Mouse (Mus musculus) layer of hippocampus, postnatal 10 days (tissue): Measurements from ENCODE around the gene Thtpa. TPM values are rescaled to one million over a fixed set of nuclear protein-coding genes. Genes with fewer than 3 reads are reported as not detected.

Experiments used
- DNase-seq, 2 experiments: peaks; one replicate each; pipeline ENCODE4 v3.0.0; 2021; ENCODE audit warnings: low spot score in 2 of 2
- total RNA-seq, 2 experiments: library from RNA; stranded (reverse); gene quantifications; 2 replicates each; pipeline ENCODE4 v1.2.3; 2021

Thtpa gene
- total RNA-seq, 2 experiments from 2014 or later, result 26.5 to 31.1 TPM

DNA sequence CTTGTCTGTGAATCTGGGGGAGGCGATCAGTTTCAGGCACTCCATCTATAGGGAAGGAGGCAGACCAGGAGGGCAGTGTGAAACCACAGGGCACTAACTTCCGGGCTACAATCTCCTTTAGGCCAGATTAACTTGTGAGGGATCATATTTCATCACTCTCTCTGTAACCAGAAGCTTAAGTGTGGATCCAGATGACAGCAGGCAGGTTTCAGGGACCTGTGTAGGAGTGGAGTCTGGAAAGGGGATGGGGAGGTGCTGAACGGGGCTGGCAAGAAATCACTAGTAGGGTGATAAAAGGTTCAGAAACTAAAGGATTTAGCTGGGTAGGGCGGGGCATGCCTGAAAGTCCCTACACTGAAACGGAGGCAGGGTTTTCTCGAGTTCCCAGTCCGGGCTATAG lies 10.8 kb downstream of the Thtpa start:
- DNase-seq, result no peak

DNA sequence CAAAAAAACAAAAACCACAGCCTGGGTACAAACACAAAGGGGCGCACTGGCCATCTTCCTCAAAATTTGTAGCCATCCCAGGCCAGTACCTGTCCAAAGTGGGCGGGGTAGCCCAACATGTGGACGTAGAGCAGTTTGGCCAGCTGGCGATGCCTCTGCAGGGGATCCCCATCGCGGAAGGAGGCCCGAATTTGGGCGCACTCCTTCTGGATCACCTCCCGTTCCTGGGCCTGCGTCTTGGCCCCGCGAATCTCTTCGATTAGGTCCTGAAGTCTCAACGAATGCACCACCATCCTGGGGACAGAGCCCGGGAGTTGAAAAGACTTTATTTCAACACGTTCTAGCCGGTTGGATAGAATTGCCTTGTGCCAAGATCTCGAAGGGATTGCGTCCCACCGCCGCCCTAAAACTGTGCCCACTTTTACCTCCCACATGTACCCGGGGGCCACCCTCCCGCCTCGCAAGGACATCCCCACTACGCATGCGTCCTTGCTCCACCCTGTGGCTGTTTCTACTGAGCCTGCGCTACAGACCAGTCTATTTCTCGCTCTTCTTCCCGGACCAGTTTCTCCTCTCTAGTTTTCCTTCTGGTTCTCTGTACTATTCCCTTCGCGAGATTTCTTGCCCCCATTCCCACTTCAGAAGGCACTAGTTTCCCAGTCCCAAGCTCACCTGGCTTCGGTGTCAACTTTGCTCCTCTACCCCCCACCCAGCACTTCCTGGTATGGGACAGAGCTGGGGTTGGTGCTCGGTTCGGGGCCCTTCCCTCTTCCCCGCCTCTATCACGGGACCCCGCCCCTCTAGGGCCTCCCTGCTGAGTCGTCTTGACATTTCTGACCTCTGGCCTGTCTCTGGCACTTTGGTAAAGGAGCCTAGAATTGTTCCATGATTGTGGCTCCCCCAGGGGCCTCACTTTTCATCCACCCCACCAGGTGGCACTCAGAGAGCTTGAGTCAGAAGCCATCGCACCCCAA lies 11.5 kb downstream of the Thtpa start, which contains the start of gene Ap1g2:
Gene Ap1g2 (minus strand): TSS at position 758 of the 974 bp plus-strand sequence.
- DNase-seq, result peak; percentile 81 to 89

DNA sequence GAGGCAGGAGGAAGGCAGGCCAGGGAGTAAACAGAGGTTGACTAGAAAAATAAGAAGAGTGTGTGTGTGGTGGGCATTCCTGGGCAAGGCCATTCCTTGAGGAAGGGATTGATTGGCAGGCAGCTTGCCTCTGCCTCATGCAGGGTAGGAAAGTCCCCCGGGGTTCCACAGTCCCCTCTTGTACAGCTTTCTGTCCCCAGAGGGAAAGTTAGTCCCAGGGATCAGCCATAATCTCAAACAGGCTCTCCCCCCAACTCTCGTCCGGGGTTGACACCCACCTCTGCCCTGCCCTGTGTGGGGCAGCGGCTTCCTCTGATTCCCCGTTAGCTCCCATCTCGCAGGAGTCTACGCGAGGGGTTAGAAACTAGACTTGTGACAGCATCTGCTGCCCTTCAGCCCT lies 12.4 kb downstream of the Thtpa start:
- peak in 1 of 2 experiments; percentile 44 for DNase-seq

DNA sequence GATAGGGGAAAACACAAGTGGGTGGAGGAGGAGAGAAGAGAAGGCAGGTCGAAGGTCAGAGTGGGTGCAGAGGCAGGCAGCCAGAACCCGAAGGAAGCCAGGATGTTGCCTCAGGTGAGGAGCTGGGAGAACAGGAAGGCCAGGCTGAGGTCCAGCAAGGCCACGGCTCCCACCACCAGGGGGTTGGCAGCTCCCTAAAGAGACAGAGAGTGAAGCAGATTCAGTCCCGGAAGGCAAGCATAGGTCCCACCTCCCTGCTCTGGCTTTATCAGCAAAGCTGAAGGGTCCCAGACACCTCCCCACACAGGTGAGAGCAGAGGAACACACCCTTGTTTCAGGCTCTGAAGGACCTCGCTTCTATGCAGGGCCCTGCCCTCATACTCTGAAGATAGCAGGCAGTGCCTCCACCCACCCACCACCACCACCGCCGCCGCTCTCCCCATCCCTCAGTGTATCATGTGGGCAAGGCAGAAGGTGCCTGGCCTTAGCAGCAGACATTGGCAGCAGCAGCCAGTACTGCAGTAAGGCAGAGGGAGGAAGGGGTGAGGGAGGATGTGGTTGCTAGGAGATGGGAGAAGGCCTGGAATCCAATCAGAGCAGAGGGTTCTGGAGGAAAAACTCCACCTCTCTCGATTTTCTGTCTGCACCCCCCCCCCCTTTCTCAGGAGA lies 13.8 kb downstream of the Thtpa start:
- peak; percentile 68 to 76 for DNase-seq

DNA sequence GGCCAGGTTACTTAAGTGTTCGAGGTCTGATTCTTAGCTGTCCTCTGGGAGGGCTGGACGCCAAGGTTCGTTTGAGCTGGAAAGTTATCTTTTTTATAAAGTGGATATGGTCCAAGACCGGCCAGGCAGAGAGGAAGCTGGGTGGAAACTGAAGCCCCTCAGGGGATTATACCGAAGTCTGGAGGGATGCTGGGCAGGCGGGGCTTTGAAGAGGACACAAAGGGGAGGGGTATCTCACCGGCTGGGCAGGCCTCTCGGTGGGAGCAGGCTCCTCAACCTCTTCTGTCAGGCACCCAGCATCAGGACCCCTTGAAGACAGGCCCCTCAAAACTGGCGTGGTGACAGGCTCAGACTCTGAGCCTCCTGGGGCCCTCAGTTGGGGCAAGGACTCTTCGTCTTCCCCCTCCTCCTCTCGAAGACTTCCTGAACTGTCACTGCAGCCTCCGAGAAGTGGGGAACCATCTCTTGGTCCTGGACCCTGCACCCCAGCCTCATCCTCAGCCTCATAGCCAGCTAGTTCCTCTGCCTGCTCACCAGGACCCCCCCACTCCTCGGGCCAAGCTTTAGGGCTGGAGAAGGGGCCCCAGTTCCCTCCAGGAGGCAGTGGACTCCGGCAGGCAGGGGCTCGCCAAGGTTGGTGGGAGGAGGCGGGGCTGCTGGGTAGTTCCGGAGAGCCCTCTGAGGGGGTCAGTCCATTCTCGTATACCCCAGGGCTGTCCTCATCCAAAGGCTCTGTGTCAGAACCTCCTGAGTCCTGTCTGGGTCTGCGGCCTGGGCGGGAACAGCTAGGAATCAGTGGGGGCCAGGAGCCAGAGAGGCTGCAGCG lies 14.7 kb downstream of the Thtpa start:
- DNase-seq, result peak in 1 of 2 experiments; percentile 45

DNA sequence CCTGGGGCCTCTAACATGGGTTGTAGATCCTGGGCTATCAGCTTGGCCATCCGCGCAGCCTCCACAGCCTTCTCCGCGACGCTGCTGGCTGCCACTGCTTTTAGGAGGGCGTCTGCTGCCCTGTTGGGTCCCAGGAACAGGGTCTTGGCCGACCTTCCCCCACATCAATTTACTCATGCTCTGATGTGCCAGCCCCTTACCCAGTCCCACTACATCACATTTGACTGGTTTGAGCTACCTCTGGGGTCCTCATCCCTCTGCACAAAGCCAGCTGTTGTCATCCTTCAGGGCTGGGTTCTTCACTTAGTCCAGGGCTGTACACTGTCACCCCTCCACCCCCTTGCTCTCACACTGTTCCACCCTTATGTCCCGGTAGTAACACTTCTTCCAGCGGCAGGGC lies 15.5 kb downstream of the Thtpa start:
- DNase-seq, result no peak

DNA sequence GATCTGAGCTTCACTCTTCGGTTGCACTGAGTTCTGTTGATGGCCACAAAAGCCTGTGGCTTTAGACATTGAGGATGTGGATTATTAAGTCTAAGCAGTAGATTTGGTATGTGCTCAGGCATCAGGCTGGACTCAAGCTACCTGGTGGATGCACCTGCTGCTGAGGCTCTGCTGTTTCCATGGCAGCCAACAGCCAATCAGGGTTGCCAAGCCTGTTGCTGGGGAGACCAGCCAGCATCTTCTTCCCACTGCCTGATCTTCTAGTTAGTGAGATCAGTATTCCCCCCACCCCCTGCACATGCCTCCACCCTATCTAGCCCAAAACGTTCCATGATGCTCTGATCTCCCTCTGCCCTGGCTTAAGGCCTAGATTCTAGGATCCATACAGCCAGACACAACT lies 17.1 kb downstream of the Thtpa start:
- no peak for DNase-seq

DNA sequence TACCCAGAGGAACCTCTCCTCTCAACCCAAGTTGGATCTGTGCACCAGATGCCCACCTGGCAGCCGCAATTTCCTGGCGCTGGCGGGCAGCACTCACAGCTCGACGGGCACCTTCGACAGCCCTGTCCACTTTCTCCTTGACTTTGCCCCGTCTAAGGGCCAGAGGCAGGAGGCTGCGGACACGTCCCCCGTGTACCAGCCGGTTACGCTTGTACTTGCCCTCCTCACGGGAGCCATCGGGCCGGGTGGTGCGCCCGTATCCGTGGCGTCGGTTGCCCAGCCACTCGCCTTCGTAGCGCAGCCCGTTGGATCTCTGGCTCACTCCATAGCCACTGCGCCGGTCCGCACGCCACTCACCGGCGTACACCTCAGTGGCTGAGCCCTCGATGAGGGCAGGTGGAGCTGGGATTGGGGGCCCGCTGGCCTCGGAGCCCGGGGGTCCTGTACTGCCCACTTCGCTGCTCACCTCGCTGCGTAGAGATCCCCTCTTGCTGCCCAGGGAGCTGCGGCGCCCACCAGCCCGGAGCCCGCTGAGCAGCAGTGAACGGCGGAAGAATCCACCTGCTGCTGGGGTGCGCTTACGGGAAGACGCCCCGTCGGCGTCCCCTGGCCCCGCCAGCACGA lies 18.9 kb downstream of the Thtpa start:
- no peak for DNase-seq

DNA sequence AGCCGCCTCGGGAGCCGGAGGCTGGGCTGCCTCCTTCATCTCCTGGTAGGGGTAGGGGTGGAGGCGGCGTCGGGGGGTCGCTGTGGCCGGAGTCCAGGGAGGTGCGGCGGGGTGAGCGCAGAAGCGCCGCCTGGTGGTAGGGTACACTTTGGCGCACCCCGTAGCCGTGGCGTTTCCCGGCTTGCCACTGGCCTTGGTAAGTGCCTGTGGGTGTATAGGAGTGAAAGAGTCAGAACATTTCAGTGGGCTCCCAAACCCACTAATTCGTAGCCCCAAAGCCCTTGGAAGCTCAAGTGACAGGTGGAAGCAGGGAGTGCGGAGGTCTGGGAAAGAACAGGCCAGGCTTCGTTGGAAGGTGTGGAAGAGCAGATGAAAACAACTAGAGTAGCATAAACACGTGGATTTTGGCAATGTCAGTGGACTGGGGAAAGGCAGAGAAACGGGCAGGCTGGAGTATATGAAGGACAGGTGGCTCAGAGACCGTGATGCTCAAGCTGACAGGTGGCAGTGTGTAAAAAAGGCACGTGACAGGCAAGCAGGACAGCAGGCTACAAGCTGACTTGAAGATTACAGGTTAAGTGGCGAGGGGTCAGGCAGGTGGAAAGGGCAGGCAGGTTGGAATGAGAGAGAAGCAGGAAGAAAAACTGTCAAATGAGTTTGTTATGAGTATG lies 19.5 kb downstream of the Thtpa start:
- DNase-seq, result peak; percentile 54 to 66

DNA sequence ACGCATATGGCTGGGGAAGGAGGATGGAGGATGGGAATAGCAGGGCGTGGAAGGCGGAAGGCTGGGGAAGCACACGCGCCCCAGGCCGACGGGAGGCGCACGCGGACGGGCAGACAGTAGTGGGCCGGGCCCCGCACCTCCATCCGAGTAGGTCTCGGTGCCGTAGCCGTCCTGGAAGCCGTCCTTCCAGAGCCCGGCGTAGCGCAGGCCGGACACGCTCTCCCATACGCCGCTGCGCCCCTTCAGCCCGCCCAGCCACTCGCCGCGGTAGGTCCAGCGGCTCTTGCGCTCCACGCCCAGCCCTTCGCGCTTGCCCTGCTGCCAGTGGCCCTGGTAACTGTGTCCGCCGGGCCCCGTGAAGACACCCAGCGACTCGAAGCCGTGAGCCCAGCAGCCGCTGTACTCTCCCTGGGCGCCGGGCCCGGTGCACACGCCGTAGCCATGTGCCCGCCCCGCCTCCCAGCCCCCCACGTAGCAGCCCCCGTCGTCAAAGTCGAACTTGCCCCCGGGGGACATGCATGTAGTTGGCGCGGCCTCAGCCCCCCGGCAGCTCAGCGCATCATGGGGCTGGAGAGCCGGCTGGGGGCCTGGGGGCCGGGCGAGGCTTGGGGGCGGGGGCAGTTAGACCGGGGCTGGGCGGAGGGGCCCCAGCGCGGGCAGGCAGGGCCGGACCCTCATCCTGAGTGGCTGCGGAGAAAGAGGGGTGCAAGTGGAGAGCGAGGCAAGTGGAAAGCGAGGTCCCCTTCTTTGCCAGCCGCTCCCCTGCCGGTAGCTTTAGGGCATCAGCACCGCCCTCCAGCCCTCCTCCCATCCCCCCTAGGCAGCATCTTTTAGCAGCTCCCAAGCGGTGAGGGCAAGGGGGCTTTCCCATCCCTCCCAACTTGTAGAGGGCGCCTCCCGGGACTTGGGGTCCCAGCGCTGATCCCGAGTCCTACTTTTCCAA lies 20.4 kb downstream of the Thtpa start:
- peak; percentile 65 to 73 for DNase-seq

DNA sequence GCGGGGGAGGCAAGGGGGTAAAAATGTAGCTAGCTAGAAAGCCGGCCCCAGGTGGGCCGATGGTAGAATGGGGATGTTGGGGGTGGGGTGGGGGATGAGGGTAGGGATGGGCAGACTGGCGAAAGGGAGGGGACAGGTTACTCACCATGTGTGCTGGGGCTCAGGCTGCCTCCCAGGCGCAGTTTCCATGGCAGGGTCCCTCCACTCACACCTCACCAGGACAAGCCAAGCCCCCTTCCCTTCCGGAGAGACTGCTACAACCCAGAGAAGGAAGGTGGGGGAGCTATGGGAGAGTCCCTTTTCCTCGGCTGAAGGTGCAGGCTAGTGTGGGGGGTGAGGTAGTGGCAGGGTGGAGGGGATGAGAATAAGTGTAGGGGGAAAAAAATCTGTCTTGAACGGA lies 21.3 kb downstream of the Thtpa start:
- DNase-seq, result peak in 1 of 2 experiments; percentile 49

DNA sequence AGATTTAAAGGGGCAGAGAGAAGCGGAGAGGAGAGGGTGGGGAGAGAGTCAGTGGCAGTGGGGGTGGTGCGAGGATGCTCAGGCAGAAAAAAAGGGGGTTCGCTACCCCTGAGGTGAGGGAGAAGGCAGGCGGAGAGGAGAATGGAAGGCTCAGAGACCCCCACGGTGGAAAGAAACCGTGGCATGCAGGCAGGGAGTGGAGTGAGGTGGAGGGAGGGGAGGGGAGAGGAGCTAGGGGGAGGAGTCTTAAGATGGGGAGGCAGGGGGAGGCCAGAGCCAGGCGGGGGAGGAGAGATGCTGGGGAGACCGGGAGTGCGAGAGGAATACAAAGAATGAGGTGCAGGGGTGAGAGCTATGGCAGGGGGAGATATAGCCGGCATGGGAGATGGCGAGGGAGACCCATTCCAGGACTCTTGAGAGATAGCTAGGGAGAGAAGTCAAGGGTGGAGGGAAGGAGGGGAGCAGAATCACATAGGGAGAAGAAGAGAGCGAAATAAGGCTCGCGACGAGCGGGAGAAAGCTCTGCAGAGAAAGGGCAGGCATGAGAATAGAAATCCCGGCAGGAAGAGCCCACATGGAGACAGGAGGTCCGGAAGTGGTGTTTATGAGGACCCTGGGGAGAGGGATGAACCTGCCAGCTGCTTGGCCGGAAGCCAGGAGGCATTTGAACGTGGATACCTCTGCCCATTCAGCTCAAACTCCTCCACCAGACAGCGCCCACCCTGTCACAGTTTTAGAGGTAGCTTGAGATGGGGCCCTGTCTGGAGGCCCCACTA lies 22.0 kb downstream of the Thtpa start, which contains the start of gene Jph4:
Gene Jph4 (minus strand): TSS at position 511 of the 776 bp plus-strand sequence.
- DNase-seq, result peak; percentile 63 to 65

DNA sequence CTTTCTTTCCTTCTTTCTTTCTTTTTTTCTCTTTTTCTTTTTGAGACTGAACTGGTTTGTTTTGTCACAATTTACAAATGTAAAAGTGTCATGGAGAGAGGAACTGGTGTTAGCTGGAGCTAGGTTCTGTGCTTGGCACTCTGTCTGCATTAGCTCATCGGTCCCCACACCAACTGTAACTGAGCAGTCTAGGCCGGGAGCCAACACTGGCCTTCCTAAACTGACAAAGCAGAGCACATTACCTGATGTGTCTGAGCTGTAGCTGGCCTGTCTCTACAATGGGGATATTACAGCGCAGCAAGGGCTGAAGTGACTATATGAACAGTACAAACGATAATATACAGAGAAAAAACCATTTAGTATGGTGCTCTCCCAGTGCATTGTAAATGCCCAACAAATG lies 24.3 kb downstream of the Thtpa start:
- peak in 1 of 2 experiments; percentile 24 for DNase-seq

DNA sequence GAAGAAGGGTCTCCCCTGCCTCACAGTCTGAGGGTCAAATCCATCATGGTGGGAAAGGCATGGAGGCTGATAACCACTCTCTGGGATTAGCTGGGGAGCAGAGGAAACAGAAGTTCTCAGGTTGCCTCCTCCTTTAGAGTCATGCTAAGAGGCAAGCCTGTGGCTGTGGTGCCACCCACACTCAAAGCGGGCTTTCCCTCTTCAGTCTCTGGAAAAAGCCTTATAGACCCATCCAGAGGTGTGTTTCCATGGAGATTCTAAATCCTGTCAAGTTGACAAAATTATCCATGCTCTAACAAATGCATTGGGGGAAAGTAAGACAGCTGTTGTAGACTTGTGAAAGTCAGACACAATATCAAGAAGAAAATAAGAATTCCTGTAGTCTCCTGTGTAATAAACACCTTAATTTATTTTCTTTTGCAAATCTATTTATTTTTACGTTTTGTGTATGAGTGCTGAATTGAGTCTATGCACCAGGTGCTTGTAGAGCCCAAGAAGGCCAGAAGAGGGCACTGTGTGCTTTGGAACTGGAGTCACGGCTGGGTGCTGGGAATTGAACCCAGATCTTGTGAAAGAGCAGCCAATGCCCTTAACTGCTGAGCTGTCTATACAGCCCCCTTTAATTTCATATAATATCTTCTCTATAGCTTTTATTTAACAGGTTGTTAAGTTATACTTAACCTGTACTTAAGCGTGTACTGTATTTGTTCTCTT lies 25.0 kb downstream of the Thtpa start:
- no peak for DNase-seq

DNA sequence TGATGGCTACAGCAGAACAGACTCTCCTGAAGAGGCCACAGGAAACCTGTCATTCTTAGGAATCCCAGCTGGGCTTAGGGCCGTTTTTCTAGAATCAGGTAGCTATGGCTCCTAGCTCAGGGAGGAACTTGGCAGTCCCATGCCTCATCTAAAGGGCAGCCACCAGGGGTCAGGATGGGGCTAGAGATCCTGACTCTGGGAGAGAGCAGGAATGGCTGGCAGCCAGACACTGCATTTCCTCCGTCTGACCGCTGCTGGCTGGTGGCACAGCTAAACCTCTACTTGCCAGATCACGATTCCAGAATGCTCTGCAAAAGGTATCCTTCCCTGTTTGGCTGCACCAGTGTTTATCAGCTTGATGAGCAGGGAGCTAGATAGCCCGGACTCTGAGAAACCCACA lies 27.4 kb downstream of the Thtpa start:
- DNase-seq, result peak; percentile 69 to 80

DNA sequence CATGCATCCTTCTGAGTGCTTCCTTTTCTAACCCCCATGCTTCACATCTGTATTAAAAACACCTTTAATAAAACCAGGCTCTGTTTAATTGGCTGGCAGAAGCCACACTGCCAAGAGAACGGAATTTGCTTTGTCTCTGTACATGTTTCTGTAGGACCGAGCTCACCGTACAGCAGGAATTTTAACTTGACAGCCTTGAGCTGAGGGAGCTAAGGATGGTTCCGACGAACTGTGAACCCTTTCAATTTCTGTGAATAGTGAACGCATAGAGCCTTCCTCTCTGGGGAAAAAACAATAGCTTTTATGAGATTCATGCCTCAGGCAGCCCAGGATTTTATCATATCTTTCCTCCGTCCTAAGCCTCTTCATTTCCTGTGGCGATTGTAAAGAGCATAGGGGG lies 27.8 kb downstream of the Thtpa start:
- no peak for DNase-seq

DNA sequence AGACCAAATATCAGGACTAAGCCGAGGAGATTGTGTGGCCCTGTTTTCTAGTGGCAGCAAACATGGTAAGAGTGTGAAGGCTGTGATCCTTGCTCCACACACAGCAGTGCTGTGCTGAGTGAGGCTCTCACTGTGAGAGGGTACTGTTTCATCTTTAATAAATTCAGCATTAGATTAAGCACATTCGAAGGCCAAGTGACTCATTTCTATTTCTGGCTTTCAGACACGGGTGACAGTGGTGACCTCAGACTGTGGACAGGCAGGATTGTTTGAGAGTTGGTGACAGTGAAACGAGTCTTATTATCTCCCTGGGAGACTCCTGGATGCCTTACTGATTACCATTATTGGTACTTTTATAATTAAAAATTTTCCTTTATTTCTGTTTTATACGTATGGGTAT lies 31.1 kb downstream of the Thtpa start:
- DNase-seq, result no peak

DNA sequence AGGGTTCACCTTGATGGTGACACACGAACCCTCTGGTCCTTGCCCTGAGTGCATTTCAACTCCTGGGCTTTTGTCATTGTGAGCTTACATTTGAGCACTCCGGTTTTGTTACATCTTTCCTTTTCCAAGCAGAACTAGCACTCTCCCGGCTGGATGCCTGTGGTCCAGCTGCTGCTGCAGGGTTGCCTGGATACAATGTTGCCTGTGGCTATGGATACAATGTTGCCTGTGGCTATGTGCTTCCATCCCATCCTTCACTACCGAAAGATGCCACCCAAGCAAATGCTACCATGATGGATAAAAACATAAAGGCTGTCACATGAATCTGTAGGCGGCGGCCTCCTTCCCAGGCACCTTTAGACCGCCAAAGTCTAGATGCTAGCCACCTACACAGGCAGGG lies 31.9 kb downstream of the Thtpa start:
- peak; percentile 31 to 44 for DNase-seq
